Mouse (Mus musculus) effector memory CD4-positive, alpha-beta T cell, adult 5 months (primary cell): Measurements from ENCODE around the gene Med13l. TPM values are rescaled to one million over a fixed set of nuclear protein-coding genes. Genes with fewer than 3 reads are reported as not detected.

Experiments used
- polyA plus RNA-seq: library from polyadenylated mRNA; unstranded; fragments of 100-300 nt; shearing (Covaris generic); gene quantifications from one replicate; pipeline ENCODE4 v1.2.1, GENCODE M21; 2017

Gene Med13l
- 26.8 TPM for polyA plus RNA-seq

GRCm38 (mm10) chr5:118560385-118561085 lies at the start of gene Med13l:
Gene Med13l, plus strand, starts transcription at chr5:118560679.

